Mouse (Mus musculus): ENCODE data around the gene Tmeff1.
"Not testable (repeated sequence)": the region's sequence is repeated elsewhere in the genome, so short reads cannot be mapped to it uniquely, and the experiment has no call there.

Gene Tmeff1

DNA sequence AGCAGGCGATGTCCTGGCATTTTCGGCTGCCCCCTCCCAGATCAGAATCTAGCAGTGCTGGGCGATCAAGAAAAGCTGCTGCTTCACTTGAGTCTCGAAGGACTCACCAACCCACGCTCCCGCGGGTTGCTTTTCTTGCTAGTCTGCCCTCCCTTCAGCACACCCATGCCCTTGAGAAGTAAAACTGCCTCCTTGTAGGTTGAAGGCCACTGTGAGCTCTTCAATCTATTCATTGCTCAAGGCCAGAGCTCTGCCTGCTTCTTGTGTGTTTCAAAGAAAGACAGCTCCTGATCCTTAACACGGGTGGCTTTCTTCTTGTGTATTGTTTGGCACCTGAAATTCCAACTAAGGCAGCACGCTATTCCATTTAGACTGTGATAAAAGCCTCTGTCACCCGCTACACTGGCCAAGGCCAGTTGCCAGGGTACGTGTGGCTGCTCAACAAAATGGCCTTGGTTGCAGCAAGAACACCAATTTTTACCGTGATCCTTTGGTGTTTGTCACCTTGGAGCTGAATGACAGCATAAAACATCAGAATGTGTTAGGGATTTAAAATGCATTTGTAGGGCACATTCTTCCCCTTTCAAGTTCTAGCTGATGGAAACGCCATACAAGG lies 91.7 kb downstream of the Tmeff1 start:
- CTCF ChIA-PET = no interaction called here

DNA sequence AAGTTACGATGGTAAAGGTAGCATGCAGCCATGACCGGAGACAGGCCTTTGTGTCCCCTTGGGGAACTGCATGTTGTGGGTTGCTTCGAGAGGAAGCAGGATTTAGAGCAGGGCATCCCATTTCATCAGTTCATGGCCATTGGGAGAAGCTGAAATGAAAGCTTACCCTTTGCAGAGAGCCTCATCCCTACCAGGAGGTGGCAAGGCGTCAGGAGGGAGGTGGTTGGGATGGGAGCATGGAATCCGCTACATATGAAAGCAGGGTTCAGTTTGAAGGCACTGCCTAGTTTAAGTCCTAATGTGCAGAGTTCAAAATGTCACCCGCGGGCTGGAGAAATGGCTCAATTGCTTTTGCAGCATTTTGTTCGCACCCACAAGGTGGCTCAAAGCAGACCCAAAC lies 92.3 kb downstream of the Tmeff1 start:
- CTCF ChIA-PET = no interaction called here

DNA sequence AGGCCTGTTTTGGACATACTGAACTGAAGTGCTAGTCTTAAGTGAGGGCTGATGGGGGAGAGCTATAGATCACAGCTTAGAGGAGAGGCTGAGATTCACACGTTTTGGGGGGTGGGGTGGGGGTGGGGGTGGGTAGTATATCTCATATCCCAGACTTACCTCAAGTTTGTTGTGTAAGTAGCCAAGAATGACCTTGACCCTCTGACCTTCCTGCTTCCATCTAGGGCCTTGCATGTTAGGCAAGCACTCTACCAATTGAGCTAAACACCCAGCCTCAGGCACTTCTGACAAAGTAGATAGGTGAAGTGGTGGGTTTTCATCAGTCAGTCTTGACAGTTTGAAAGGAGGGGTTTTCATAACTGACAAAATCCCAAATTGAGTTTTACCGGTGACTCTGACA lies 92.8 kb downstream of the Tmeff1 start:
- CTCF ChIA-PET = interaction anchor here (0.6 kb wide), 1 partner anchor 1174 kb away, joined by 3 read pairs; no protein-coding TSS in a partner anchor

DNA sequence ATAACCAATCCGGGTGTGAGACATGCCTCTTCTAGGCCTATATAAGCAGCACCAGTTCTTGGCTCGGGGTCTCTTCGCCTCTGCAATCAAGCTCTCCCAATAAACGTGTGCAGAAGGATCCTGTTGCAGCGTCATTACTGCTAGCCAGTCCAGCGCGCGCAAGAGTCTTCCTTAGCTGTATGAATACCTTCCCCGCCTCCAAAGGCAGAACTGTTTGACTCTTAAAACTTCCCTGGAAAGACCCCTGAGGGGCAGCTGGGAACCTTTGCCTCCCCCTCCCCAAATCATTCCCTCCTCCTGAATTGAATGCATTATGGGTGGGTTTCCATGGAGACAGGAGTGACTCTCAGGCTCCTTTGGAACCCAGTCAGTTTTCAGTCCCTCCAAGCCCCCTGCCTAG lies 93.8 kb downstream of the Tmeff1 start:
- CTCF ChIA-PET = no interaction called here

DNA sequence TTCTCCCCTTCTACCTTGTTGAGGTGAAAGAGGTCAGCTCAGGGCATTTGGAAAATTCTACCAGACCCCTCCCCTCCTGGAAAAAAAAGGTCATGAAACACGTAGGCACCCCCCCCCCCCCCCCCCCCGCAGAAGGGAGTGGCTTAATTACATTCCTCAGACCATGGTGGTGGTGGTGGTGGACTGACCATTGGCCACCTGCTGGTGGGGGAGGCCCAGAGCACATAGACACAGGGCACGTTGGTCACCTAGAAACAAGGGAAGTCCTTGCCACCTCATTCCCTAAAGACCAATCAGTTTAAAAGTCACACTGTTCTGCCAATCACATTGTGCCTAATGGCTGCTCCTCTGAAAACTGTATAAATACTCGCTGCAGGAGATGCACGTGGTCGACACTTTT lies 94.8 kb downstream of the Tmeff1 start:
- CTCF ChIA-PET = not testable (repeated sequence)

DNA sequence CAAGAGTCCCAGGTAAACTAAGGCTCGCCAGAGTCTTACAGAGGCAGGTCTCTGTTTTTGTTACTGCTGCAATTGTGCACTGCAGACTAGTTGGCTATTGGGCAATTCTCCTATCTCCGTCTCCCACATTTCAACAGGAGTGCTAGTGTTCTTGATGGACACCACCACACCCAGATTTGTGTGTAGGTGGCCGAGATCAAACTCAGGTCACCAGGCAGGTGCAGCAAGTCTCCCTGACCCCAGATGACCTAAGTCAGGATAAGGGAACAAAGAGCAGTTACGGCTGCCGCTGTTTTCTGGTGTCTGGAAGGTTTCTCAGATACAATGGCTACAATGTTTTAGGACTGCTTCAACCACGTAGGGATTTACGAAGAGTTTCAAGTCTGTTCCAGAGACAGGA lies 95.2 kb downstream of the Tmeff1 start:
- CTCF ChIA-PET = no interaction called here

DNA sequence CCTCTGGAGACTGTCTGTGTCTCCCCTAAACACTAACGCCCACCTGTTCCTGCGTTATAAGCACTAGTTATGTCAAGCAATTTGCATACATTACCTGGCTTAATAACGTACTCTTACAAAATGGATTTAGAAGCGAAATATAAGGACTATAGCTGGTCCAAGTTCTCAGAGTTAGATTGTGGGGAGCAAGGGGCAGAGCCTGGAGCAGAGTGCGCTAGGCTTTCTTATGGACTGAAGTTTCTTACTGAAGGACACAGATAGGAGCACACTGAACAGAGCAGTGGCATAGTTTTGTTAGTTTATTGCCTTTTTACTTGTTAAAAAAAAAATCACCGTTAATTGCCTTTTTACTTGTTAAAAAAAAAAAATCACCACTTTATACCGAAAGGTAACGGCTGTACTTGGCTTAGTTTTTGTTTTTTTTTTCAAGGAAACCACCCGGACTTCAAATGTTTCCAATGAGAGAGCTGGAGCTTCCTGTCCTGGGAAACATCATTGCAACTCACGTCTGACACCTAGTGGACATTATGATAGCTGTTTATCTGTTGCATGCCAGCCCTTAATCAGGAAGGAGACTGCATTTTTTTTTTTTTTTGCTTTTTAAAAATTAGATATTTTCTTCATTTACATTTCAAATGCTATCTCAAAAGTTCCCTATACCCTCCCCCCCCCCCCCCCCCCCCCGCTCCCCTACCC lies 95.8 kb downstream of the Tmeff1 start:
- CTCF ChIA-PET = interaction anchor here (0.6 to 0.7 kb wide), 2 partner anchors 15 to 1451 kb away, joined by 4 read pairs; no protein-coding TSS in a partner anchor

DNA sequence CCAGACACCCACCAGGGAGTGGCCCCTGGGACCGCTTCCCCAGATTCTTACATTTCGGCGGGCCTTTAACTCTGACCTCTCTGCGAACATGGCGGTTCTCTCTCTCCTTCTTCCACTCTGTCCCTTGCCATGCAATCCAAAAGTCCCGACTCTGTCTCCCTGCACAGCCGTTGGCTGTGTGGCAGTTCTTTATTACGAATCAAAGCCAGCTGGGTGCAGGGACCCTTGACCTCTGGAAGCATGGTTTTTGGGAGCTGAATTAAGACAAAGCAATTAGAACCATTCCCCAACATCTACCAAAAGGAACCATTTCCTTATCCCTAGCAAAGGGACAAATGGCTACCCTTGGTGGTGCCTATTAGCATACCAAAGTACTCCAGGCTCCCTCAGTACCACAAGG lies 98.2 kb downstream of the Tmeff1 start:
- CTCF ChIA-PET = no interaction called here

DNA sequence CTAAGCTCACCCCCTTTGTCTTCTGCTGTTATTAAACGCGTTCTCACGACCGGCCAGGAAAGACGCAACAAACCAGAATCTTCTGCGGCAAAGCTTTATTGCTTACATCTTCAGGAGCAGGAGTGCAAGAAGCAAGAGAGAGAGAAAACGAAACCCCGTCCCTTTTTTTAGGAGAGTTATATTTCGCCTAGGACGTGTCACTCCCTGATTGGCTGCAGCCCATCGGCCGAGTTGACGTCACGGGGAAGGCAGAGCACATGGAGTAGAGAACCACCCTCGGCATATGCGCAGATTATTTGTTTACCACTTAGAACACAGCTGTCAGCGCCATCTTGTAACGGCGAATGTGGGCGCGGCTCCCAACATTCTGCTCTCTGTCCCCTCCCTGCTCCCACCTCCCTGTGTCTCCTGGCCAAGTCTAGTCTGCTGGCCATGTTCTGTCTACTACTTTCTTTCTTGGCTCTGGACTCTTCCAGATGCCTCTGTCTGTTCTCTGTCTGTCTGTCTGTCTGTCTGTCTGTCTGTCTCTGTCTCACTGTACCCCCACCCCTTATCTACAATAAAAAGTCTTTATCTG lies 98.7 kb downstream of the Tmeff1 start:
- CTCF ChIA-PET = not testable (repeated sequence)

DNA sequence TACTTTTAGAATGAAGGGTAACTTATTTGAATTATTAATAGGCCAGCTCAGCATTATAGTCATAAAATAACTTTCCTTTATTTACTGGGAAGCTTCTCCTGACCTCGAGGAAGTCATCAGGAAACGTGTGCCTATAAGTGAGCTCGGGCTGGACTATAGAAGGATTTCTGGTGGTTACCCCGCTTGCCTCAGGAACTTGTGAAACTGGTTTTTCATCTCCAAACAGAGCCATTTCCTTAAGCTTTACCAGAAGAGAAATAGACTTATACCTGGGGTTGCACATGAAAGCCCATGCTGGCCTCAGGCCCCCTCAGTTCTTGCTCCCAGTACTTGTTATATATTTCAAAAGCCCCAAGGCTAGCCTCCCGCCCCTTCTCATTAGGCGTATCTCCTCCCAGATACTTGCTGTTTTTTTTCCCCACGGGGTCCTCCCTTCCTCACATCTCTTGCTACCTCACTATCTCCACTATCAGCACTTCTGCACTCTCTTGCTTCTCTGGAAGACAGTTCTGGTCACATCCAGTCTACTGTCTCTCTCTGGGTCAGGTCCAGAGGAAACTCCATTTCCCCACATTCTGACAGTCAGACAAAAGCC lies 99.7 kb downstream of the Tmeff1 start:
- CTCF ChIA-PET = no interaction called here

DNA sequence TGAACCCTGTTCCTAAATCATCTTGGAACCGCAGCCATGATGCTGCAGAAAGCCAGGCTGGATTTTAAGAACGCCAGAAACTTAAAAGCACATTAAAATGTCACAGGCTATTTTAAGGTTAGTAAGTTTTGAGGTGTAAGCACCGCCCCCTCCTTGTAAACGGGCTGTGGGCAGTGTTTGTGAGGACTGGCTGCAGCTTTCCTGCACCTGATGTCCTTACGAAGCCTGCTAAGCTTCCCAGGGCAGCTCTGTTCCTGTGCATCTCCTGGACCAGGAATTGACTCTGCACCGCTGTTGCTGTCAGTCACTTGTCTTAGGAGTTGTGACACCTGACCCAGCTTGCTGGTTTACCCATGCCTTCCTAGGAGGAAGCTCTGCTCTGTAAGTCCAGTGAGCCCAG lies 103.2 kb downstream of the Tmeff1 start:
- CTCF ChIA-PET = no interaction called here

DNA sequence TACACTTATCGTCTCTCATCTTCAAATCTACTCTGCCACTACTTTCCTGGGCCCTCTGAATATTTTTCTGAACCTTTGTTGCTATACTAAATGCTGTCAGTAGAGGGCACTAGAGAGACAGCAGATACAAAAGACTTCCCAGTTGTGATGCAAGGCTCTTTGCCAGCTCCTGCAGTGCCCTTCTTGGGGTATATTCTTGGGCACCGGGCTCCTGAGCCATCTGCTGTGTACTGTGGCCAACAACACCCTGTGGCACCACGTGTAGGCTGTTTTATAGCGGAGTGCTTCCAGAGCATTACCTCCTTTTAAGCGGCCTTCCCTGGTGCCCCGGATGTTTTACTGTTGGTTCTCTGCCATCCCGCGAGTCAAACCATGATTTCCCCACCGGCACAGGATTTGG lies 105.7 kb downstream of the Tmeff1 start:
- CTCF ChIA-PET = no interaction called here

DNA sequence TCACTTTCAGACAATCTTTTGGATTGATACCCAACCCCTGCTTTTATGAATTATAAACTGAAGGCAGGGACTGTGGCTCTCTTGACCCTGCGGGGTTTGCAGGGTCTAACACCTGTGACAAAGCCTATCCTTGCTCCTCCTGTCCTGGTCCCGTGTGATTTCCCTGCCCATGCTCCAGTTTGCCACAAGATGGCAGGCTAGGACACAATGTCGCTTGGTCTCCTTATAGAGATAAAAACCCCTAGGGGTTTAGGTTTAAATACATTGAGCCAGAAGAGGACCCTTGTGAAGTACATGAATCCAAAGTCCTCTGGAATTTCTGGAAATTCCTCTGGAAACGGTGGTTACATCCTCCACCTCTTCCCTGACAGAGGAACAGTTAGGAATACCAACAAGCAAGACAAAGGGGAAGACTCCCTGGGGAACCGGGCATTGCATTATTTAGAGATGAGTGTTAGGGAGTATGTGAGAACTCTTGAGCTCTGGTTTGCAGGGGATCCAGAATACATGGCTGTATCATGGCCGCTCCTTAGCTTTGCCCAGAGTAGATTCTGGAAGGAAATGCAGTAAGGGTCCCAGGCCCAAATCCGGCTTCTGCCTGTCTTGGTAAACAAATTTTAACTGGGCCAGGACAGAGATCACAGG lies 106.9 kb downstream of the Tmeff1 start:
- CTCF ChIA-PET = no interaction called here

DNA sequence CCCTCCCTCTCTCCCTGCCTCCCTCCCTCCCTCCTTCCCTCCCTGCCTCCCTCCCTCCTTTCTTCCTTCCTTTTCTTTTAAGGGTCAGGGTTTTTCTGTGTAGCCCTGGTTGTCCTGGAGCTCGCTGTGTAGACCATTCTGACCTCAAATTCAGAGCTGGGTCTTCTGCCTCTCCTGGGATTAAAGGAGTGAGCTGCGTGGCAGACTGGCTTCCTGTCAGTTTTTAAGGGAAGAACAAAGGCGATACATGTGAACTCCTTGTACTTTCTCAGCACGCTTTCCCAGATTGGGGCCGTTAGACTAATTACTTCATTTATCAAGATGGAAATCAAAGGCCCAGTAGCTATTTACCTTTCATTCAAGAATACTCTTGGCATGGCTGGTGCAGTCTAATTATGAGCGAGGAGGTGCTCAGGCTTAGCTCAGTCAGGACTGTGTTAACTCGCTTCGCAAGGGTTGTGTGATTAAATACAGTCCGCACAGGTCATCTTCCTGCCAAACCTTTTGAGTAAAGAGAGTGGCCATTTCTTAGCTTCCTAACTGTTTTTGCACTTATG lies 107.8 kb downstream of the Tmeff1 start:
- CTCF ChIA-PET = no interaction called here

DNA sequence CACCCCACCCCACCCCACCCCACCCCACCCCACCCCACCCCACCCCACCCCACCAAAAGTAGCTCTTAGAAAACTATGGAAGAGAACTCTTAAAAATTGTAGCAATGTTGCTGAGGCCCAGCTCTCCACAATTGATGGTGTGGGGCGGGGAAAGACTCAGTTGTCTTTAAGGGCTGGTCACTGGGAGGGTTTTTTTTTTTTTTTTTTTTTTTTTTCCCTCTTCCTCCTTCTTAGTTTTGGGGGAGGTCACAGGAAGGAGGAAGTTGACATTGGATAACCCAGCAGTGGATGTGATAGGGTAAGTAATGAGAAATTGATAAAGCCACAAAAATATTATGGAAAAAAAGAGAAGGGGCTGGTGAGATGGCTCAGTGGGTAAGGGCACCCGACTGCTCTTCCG lies 111.7 kb downstream of the Tmeff1 start:
- CTCF ChIA-PET = no interaction called here

DNA sequence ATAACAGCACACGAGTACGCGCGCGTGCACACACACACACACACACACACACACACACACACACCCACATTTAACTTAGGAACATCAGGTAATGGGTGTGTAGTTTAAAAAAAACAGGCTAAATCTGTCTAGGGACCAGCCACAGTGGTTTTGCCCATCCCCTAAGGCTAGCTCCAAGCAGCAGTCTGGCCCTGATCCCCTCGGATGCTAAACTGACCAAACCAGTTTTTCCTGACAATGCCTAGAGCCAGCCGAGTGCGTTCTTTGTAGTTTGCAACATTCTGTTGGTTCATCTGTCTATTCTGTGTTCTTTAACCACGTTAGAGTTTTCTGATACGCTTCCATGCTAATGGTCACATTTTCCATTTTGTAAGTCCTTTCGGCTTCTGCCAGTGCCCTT lies 112.3 kb downstream of the Tmeff1 start:
- CTCF ChIA-PET = no interaction called here
